In genomic region chrX:22195625-22196024, GRCm38 (mm10) we compare ENCODE assay signal across 19 mouse cellular contexts.
DNase-seq lines count a peak whose midpoint lies in the region; ATAC-seq and TF ChIP-seq lines count a peak whose summit lies in the region.
"Had no signal": no experiment of that assay in that cellular context is flagged by ENCODE, and none has a peak within 500 bp of the region (broad histone marks: within the 10 kb centered on the region; RNA-seq: fewer than 3 reads in every experiment).

No protein-coding gene starts in this region.

- H3K27me3 ChIP-seq in embryonic facial prominence, embryonic 14.5 days (replicated peaks; ENCODE audit: control insufficient read depth, insufficient read depth, low read length) = no peaks in the 10 kb centered on the region
- no peaks in the 10 kb centered on the region for H3K27me3 ChIP-seq in embryonic facial prominence, embryonic 10.5 days (replicated peaks; ENCODE audit: low read depth, poor library complexity, severe bottlenecking)
- H3K27me3 ChIP-seq in limb, embryonic 14.5 days (ENCODE audit: control insufficient read depth, insufficient read depth, low read length) = no peaks in the 10 kb centered on the region
- H3K27me3 ChIP-seq in limb, embryonic 10.5 days (ENCODE audit: low read depth, poor library complexity, severe bottlenecking) = no peaks in the 10 kb centered on the region
- H3K27me3 ChIP-seq: CH12.LX had no signal

- H3K9me3 ChIP-seq in embryonic facial prominence, embryonic 14.5 days (ENCODE audit: control insufficient read depth, low read length) = no peaks in the 10 kb centered on the region
- H3K9me3 ChIP-seq in embryonic facial prominence, embryonic 10.5 days = no peaks in the 10 kb centered on the region
- no peaks in the 10 kb centered on the region for H3K9me3 ChIP-seq in limb, embryonic 14.5 days (ENCODE audit: control insufficient read depth, low read length)
- no peaks in the 10 kb centered on the region for H3K9me3 ChIP-seq in limb, embryonic 10.5 days (replicated peaks)
- H3K9me3 ChIP-seq: G1E had no signal

- peak; percentile 50 for DNase-seq in embryonic facial prominence, embryonic 14.5 days (ENCODE audit: low spot score)
- DNase-seq in embryonic facial prominence, embryonic 10.5 days (ENCODE audit: low spot score) = no peak
- peak; percentile 13 for DNase-seq in limb, embryonic 14.5 days (ENCODE audit: low spot score)
- DNase-seq in limb, embryonic 10.5 days (ENCODE audit: low spot score) = no peak
- DNase-seq: adrenal gland, adult 2 months; adrenal gland, adult 8-10 months; adrenal gland, postnatal 10 days; adrenal gland, postnatal 14 days; adrenal gland, postnatal 25 days; adrenal gland, postnatal 36 days; B cell, adult 2 months; cerebellum, adult 11 months; cerebellum, adult 11-12 months; cerebellum, adult 18-20 months had no signal

- H3K36me3 ChIP-seq in embryonic facial prominence, embryonic 14.5 days (ENCODE audit: control insufficient read depth, insufficient read depth, low read length) = no peaks in the 10 kb centered on the region
- no peaks in the 10 kb centered on the region for H3K36me3 ChIP-seq in embryonic facial prominence, embryonic 10.5 days (replicated peaks)
- no peaks in the 10 kb centered on the region for H3K36me3 ChIP-seq in limb, embryonic 14.5 days (ENCODE audit: control insufficient read depth, insufficient read depth, low read length)
- H3K36me3 ChIP-seq in limb, embryonic 10.5 days = no peaks in the 10 kb centered on the region
- H3K36me3 ChIP-seq: G1E had no signal

- no peak for TF ChIP-seq POLR2A in limb, embryonic 14.5 days (IDR thresholded peaks at IDR 0.05; ENCODE audit: borderline replicate concordance, extremely low read depth, insufficient read depth, insufficient read length)

- no peak overlapping the region for H3K27ac ChIP-seq in embryonic facial prominence, embryonic 14.5 days (replicated peaks; ENCODE audit: low read depth, low read length)
- H3K27ac ChIP-seq in embryonic facial prominence, embryonic 10.5 days (replicated peaks) = no peak overlapping the region
- no peak overlapping the region for H3K27ac ChIP-seq in limb, embryonic 14.5 days (replicated peaks; ENCODE audit: low read depth, low read length)
- no peak overlapping the region for H3K27ac ChIP-seq in limb, embryonic 10.5 days

- peak; percentile 53 for ATAC-seq in embryonic facial prominence, embryonic 14.5 days (ENCODE audit: low read depth)
- no peak for ATAC-seq in limb, embryonic 14.5 days (ENCODE audit: low FRiP score, low read depth)
- ATAC-seq: activated CD4-positive, CD25-positive, alpha-beta regulatory T cell, adult 4 months; CD4-positive, CD25-positive, alpha-beta regulatory T cell, adult 4 months; Patski had no signal

- no peak overlapping the region for H3K9ac ChIP-seq in embryonic facial prominence, embryonic 14.5 days (ENCODE audit: low read depth, low read length)
- no peak overlapping the region for H3K9ac ChIP-seq in limb, embryonic 14.5 days (ENCODE audit: low read depth, low read length, severe bottlenecking)

- no peak overlapping the region for H3K4me3 ChIP-seq in embryonic facial prominence, embryonic 14.5 days (ENCODE audit: low read depth, low read length)
- no peak overlapping the region for H3K4me3 ChIP-seq in embryonic facial prominence, embryonic 10.5 days
- no peak overlapping the region for H3K4me3 ChIP-seq in limb, embryonic 14.5 days (replicated peaks; ENCODE audit: low read length)
- H3K4me3 ChIP-seq in limb, embryonic 10.5 days = no peak overlapping the region

- no peak overlapping the region for H3K4me2 ChIP-seq in embryonic facial prominence, embryonic 14.5 days (ENCODE audit: low read depth, low read length)
- H3K4me2 ChIP-seq in limb, embryonic 14.5 days (replicated peaks; ENCODE audit: low read depth, low read length, severe bottlenecking) = no peak overlapping the region

- 52% methylated on average over 1 of the region's 1 CpGs for WGBS in embryonic facial prominence, embryonic 14.5 days
- WGBS in embryonic facial prominence, embryonic 10.5 days = 73% methylated on average over 1 of the region's 1 CpGs
- 76% methylated on average over 1 of the region's 1 CpGs for WGBS in limb, embryonic 14.5 days
- WGBS in limb, embryonic 10.5 days = 81% methylated on average over 1 of the region's 1 CpGs

- no peaks in the 10 kb centered on the region for H3K4me1 ChIP-seq in embryonic facial prominence, embryonic 14.5 days (ENCODE audit: control insufficient read depth, insufficient read depth, low read length)
- H3K4me1 ChIP-seq in embryonic facial prominence, embryonic 10.5 days = no peaks in the 10 kb centered on the region
- H3K4me1 ChIP-seq in limb, embryonic 14.5 days (ENCODE audit: control insufficient read depth, insufficient read depth, low read length) = no peaks in the 10 kb centered on the region
- no peaks in the 10 kb centered on the region for H3K4me1 ChIP-seq in limb, embryonic 10.5 days

Comparison
In these comparisons a context has a peak if more than half of its experiments do, and no peak if none do; other contexts are left out.
1. DNase-seq: peak in embryonic facial prominence, embryonic 14.5 days (single experiment) and limb, embryonic 14.5 days (single experiment); none in embryonic facial prominence, embryonic 10.5 days (single experiment) and limb, embryonic 10.5 days (single experiment).